Mouse (Mus musculus): Measurements from ENCODE around the gene Cbx4. TPM values are rescaled to one million over a fixed set of nuclear protein-coding genes. Genes with fewer than 3 reads are reported as not detected.

Cbx4 gene
- polyA plus RNA-seq, 1 experiment from 2014 or later = 13.2 TPM

- Histone ChIP-seq H3K36me3 (peaks cover 10% of the 10 kb centered on the region), H3K27ac (ENCODE audit: poor library complexity, severe bottlenecking) (no peak overlapping the region), H3K9me3 (replicated peaks) (no peaks in the 10 kb centered on the region), H3K4me2 (peak overlapping the region; percentile 88), H3K27me3 (replicated peaks) (peaks cover 76% of the 10 kb centered on the region), H3K9ac (peak overlapping the region; percentile 68), H3K4me1 (replicated peaks) (peaks cover 56% of the 10 kb centered on the region), H3K4me3 (peak overlapping the region; percentile 53)
- no peak for ATAC-seq (ENCODE audit: insufficient number of reproducible peaks, low FRiP score)
- WGBS = 14% methylated on average over 18 of the region's 18 CpGs
These were observed 48.1 kb downstream of the Cbx4 start for GRCm38 (mm10) chr11:119037780-119038401.

- Histone ChIP-seq H3K4me3 (peak overlapping the region; percentile 53), H3K4me2 (peak overlapping the region; percentile 88), H3K27me3 (replicated peaks) (peaks cover 72% of the 10 kb centered on the region), H3K27ac (ENCODE audit: poor library complexity, severe bottlenecking) (no peak overlapping the region), H3K4me1 (replicated peaks) (peaks cover 50% of the 10 kb centered on the region), H3K9ac (peak overlapping the region; percentile 68), H3K9me3 (replicated peaks) (no peaks in the 10 kb centered on the region), H3K36me3 (peaks cover 10% of the 10 kb centered on the region)
- WGBS = 1% methylated on average over 57 of the region's 57 CpGs
- ATAC-seq (ENCODE audit: insufficient number of reproducible peaks, low FRiP score) = no peak
These were observed 48.9 kb downstream of the Cbx4 start for GRCm38 (mm10) chr11:119036934-119037779.

GRCm38 (mm10) chr11:119036447-119036846, 49.6 kb downstream of the Cbx4 start:
- no peak for ATAC-seq (ENCODE audit: insufficient number of reproducible peaks, low FRiP score)
- peaks cover 65% of the 10 kb centered on the region for H3K27me3 ChIP-seq (replicated peaks)

GRCm38 (mm10) chr11:119035686-119036165, 50.3 kb downstream of the Cbx4 start:
- WGBS = 1% methylated on average over 21 of the region's 21 CpGs
- H3K4me3 ChIP-seq = no peak overlapping the region
- no peak overlapping the region for H3K27ac ChIP-seq (ENCODE audit: poor library complexity, severe bottlenecking)
- peaks cover 12% of the 10 kb centered on the region for H3K36me3 ChIP-seq
- no peak for ATAC-seq (ENCODE audit: insufficient number of reproducible peaks, low FRiP score)
- peaks cover 40% of the 10 kb centered on the region for H3K4me1 ChIP-seq (replicated peaks)
- H3K4me2 ChIP-seq = no peak overlapping the region
- H3K27me3 ChIP-seq (replicated peaks) = peaks cover 64% of the 10 kb centered on the region
- no peak overlapping the region for H3K9ac ChIP-seq
- H3K9me3 ChIP-seq (replicated peaks) = no peaks in the 10 kb centered on the region

More at GRCm38 (mm10) chr11:119036447-119036846, 49.6 kb downstream of the Cbx4 start:
- peaks cover 43% of the 10 kb centered on the region for H3K4me1 ChIP-seq (replicated peaks)
- no peaks in the 10 kb centered on the region for H3K9me3 ChIP-seq (replicated peaks)
- WGBS = 2% methylated on average over 15 of the region's 15 CpGs
- H3K4me3 ChIP-seq = no peak overlapping the region
- no peak overlapping the region for H3K9ac ChIP-seq
- H3K36me3 ChIP-seq = peaks cover 10% of the 10 kb centered on the region
- no peak overlapping the region for H3K4me2 ChIP-seq
- no peak overlapping the region for H3K27ac ChIP-seq (ENCODE audit: poor library complexity, severe bottlenecking)

DNA sequence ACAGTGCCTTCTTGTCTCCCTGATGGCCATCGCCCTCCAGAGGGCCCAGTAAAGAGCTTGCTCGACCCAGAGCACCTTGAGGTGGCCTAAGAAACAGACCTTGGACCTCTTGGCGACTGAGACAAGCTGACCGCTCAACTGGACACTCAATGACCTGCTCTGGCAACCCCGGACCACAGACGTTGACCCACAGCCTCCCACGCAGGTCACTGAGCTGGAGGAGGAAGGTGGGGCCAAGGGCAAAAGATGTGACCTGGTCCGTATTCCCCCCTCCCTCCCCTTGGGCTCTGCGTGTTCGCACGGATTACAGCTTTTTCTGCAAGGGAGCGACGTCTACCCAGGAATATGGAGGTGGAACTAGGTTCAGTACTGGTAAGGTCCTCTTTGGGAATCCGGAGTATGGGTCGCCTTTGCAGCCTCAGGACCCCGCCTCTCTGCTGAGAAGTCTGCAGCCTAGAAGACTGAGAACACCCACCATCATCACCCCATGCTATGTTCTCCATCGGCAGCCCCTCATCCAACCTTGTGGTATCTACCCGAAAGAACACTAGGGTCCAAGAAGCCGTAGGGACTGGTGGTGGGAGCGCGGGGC, 50.8 kb downstream of the Cbx4 start:
- ATAC-seq (ENCODE audit: insufficient number of reproducible peaks, low FRiP score) = no peak
- Histone ChIP-seq H3K9ac (no peak overlapping the region), H3K27me3 (replicated peaks) (peaks cover 64% of the 10 kb centered on the region), H3K4me2 (no peak overlapping the region), H3K4me3 (no peak overlapping the region), H3K36me3 (peaks cover 17% of the 10 kb centered on the region), H3K4me1 (replicated peaks) (peaks cover 39% of the 10 kb centered on the region), H3K9me3 (replicated peaks) (no peaks in the 10 kb centered on the region), H3K27ac (ENCODE audit: poor library complexity, severe bottlenecking) (no peak overlapping the region)
- WGBS = 2% methylated on average over 21 of the region's 21 CpGs

- Histone ChIP-seq H3K27ac (ENCODE audit: poor library complexity, severe bottlenecking) (no peak overlapping the region), H3K27me3 (replicated peaks) (peaks cover 63% of the 10 kb centered on the region), H3K4me3 (peak overlapping the region; percentile 34), H3K4me2 (peak overlapping the region; percentile 68), H3K4me1 (replicated peaks) (peaks cover 33% of the 10 kb centered on the region), H3K9me3 (replicated peaks) (no peaks in the 10 kb centered on the region), H3K9ac (no peak overlapping the region; the same call in 1 of the 2 replicates), H3K36me3 (peaks cover 22% of the 10 kb centered on the region)
- WGBS = 4% methylated on average over 19 of the region's 19 CpGs
- no peak for ATAC-seq (ENCODE audit: insufficient number of reproducible peaks, low FRiP score)
These were observed 51.4 kb downstream of the Cbx4 start for GRCm38 (mm10) chr11:119034635-119035034.

GRCm38 (mm10) chr11:119033874-119034558, 52.0 kb downstream of the Cbx4 start:
- Histone ChIP-seq H3K4me2 (peak overlapping the region; percentile 68), H3K9ac (no peak overlapping the region; the same call in 1 of the 2 replicates), H3K27me3 (replicated peaks) (peaks cover 57% of the 10 kb centered on the region), H3K36me3 (peaks cover 25% of the 10 kb centered on the region), H3K27ac (ENCODE audit: poor library complexity, severe bottlenecking) (no peak overlapping the region), H3K4me1 (replicated peaks) (peaks cover 27% of the 10 kb centered on the region), H3K9me3 (replicated peaks) (no peaks in the 10 kb centered on the region), H3K4me3 (peak overlapping the region; percentile 34)
- peak; percentile 51; the same call in 1 of the 2 replicates for ATAC-seq (ENCODE audit: insufficient number of reproducible peaks, low FRiP score)
- WGBS = 1% methylated on average over 26 of the region's 26 CpGs

Other genes with a start within 250 kb of the Cbx4 start
- 0.08 and 0.26 TPM in 2 replicates for gene Rbfox3, start 174.6 kb downstream of the Cbx4 start, polyA plus RNA-seq (2016; fragmentation: Nextera tagmentation; extraction: Ambion mirVana)
- gene Enpp7, start 98.0 kb downstream of the Cbx4 start, polyA plus RNA-seq (2016; fragmentation: Nextera tagmentation; extraction: Ambion mirVana) = not detected in 2 replicates
- 29.3 and 30.5 TPM in 2 replicates for gene Cbx2, start 63.3 kb downstream of the Cbx4 start, polyA plus RNA-seq (2016; fragmentation: Nextera tagmentation; extraction: Ambion mirVana)
- 7.3 and 8.8 TPM in 2 replicates for gene Cbx8, start 45.3 kb downstream of the Cbx4 start, polyA plus RNA-seq (2016; fragmentation: Nextera tagmentation; extraction: Ambion mirVana)
- 7.4 and 7.5 TPM in 2 replicates for gene Tbc1d16, start 142.3 kb upstream of the Cbx4 start, polyA plus RNA-seq (2016; fragmentation: Nextera tagmentation; extraction: Ambion mirVana)
- gene Ccdc40, start 142.4 kb upstream of the Cbx4 start, polyA plus RNA-seq (2016; fragmentation: Nextera tagmentation; extraction: Ambion mirVana) = 3.1 and 3.7 TPM in 2 replicates
- gene Gaa, start 181.7 kb upstream of the Cbx4 start, polyA plus RNA-seq (2016; fragmentation: Nextera tagmentation; extraction: Ambion mirVana) = 116 and 117 TPM in 2 replicates
- 270 and 276 TPM in 2 replicates for gene Eif4a3, start 213.9 kb upstream of the Cbx4 start, polyA plus RNA-seq (2016; fragmentation: Nextera tagmentation; extraction: Ambion mirVana)
- gene Card14, start 221.5 kb upstream of the Cbx4 start, polyA plus RNA-seq (2016; fragmentation: Nextera tagmentation; extraction: Ambion mirVana) = 0.49 and 0.51 TPM in 2 replicates